Mouse (Mus musculus): ENCODE results near the gene Srpr. TPM values are rescaled to one million over a fixed set of nuclear protein-coding genes. Genes with fewer than 3 reads are reported as not detected.

Srpr gene
- polyA plus RNA-seq, 1 experiment from 2014 or later: 128 TPM

- ATAC-seq (ENCODE audit: low read depth): no peak
- no peaks in the 10 kb centered on the region; the same call in 1 of the 2 replicates for H3K4me1 ChIP-seq (replicated peaks; ENCODE audit: control insufficient read depth, insufficient read depth, low read length)
- H3K4me2 ChIP-seq (ENCODE audit: low read depth, low read length): no peak overlapping the region
- no peaks in the 10 kb centered on the region for H3K27me3 ChIP-seq (ENCODE audit: control insufficient read depth, insufficient read depth, low read depth, low read length)
- no peak overlapping the region for H3K9ac ChIP-seq (ENCODE audit: low read length)
- 83% methylated on average over 4 of the region's 4 CpGs for WGBS
- no peak overlapping the region for H3K27ac ChIP-seq (ENCODE audit: low read length)
- no peaks in the 10 kb centered on the region for H3K9me3 ChIP-seq (ENCODE audit: control insufficient read depth, low read length)
- H3K36me3 ChIP-seq (ENCODE audit: control insufficient read depth, insufficient read depth, low read length): no peaks in the 10 kb centered on the region
- H3K4me3 ChIP-seq (ENCODE audit: low read length): no peak overlapping the region
Observed at GRCm38 (mm10) chr9:35284351-35284750, 84.4 kb downstream of the Srpr start.

- Histone ChIP-seq H3K27me3 (ENCODE audit: control insufficient read depth, insufficient read depth, low read depth, low read length) (no peaks in the 10 kb centered on the region), H3K4me3 (ENCODE audit: low read length) (no peak overlapping the region), H3K9ac (ENCODE audit: low read length) (no peak overlapping the region), H3K4me1 (replicated peaks; ENCODE audit: control insufficient read depth, insufficient read depth, low read length) (peaks cover 2% of the 10 kb centered on the region; the same call in 1 of the 2 replicates), H3K27ac (ENCODE audit: low read length) (no peak overlapping the region), H3K4me2 (ENCODE audit: low read depth, low read length) (no peak overlapping the region), H3K36me3 (ENCODE audit: control insufficient read depth, insufficient read depth, low read length) (no peaks in the 10 kb centered on the region), H3K9me3 (ENCODE audit: control insufficient read depth, low read length) (no peaks in the 10 kb centered on the region)
- ATAC-seq (ENCODE audit: low read depth): no peak
- 77% methylated on average over 3 of the region's 3 CpGs for WGBS
Observed at GRCm38 (mm10) chr9:35286351-35286750, 86.4 kb downstream of the Srpr start.

GRCm38 (mm10) chr9:35289992-35290391 is 90.0 kb downstream of the Srpr start:
- H3K36me3 ChIP-seq (ENCODE audit: control insufficient read depth, insufficient read depth, low read length): no peaks in the 10 kb centered on the region
- no peak overlapping the region for H3K4me2 ChIP-seq (ENCODE audit: low read depth, low read length)
- ATAC-seq (ENCODE audit: low read depth): no peak
- 0 out of 2 replicates have a peak, but pooled peaks cover 2% of the 10 kb centered on the region for H3K4me1 ChIP-seq (replicated peaks; ENCODE audit: control insufficient read depth, insufficient read depth, low read length)
- H3K27me3 ChIP-seq (ENCODE audit: control insufficient read depth, insufficient read depth, low read depth, low read length): no peaks in the 10 kb centered on the region
- no peaks in the 10 kb centered on the region for H3K9me3 ChIP-seq (ENCODE audit: control insufficient read depth, low read length)
- no peak overlapping the region for H3K4me3 ChIP-seq (ENCODE audit: low read length)
- H3K27ac ChIP-seq (ENCODE audit: low read length): no peak overlapping the region
- H3K9ac ChIP-seq (ENCODE audit: low read length): no peak overlapping the region
- WGBS: 23% methylated on average over 7 of the region's 7 CpGs

GRCm38 (mm10) chr9:35290417-35290816 is 90.4 kb downstream of the Srpr start:
- Histone ChIP-seq H3K9me3 (ENCODE audit: control insufficient read depth, low read length) (no peaks in the 10 kb centered on the region), H3K4me3 (ENCODE audit: low read length) (no peak overlapping the region), H3K4me2 (ENCODE audit: low read depth, low read length) (no peak overlapping the region), H3K27me3 (ENCODE audit: control insufficient read depth, insufficient read depth, low read depth, low read length) (no peaks in the 10 kb centered on the region), H3K4me1 (replicated peaks; ENCODE audit: control insufficient read depth, insufficient read depth, low read length) (0 out of 2 replicates have a peak, but pooled peaks cover 2% of the 10 kb centered on the region), H3K36me3 (ENCODE audit: control insufficient read depth, insufficient read depth, low read length) (no peaks in the 10 kb centered on the region), H3K27ac (ENCODE audit: low read length) (no peak overlapping the region), H3K9ac (ENCODE audit: low read length) (no peak overlapping the region)
- ATAC-seq (ENCODE audit: low read depth): no peak
- WGBS: 90% methylated on average over 3 of the region's 3 CpGs

GRCm38 (mm10) chr9:35290916-35291315 is 90.9 kb downstream of the Srpr start:
- H3K4me3 ChIP-seq (ENCODE audit: low read length): no peak overlapping the region
- H3K4me1 ChIP-seq (replicated peaks; ENCODE audit: control insufficient read depth, insufficient read depth, low read length): 0 out of 2 replicates have a peak, but pooled peaks cover 2% of the 10 kb centered on the region
- no peaks in the 10 kb centered on the region for H3K27me3 ChIP-seq (ENCODE audit: control insufficient read depth, insufficient read depth, low read depth, low read length)
- WGBS: 50% methylated on average over 4 of the region's 4 CpGs
- H3K36me3 ChIP-seq (ENCODE audit: control insufficient read depth, insufficient read depth, low read length): no peaks in the 10 kb centered on the region
- H3K4me2 ChIP-seq (ENCODE audit: low read depth, low read length): no peak overlapping the region
- no peak overlapping the region for H3K27ac ChIP-seq (ENCODE audit: low read length)
- H3K9me3 ChIP-seq (ENCODE audit: control insufficient read depth, low read length): no peaks in the 10 kb centered on the region
- H3K9ac ChIP-seq (ENCODE audit: low read length): no peak overlapping the region
- no peak for ATAC-seq (ENCODE audit: low read depth)

- 0 out of 2 replicates have a peak, but pooled peaks cover 2% of the 10 kb centered on the region for H3K4me1 ChIP-seq (replicated peaks; ENCODE audit: control insufficient read depth, insufficient read depth, low read length)
- no peak overlapping the region for H3K4me3 ChIP-seq (ENCODE audit: low read length)
- no peak overlapping the region for H3K9ac ChIP-seq (ENCODE audit: low read length)
- no peak overlapping the region for H3K27ac ChIP-seq (ENCODE audit: low read length)
- ATAC-seq (ENCODE audit: low read depth): no peak
- H3K27me3 ChIP-seq (ENCODE audit: control insufficient read depth, insufficient read depth, low read depth, low read length): no peaks in the 10 kb centered on the region
- H3K9me3 ChIP-seq (ENCODE audit: control insufficient read depth, low read length): no peaks in the 10 kb centered on the region
- H3K4me2 ChIP-seq (ENCODE audit: low read depth, low read length): no peak overlapping the region
- WGBS: 65% methylated on average over 5 of the region's 5 CpGs
- H3K36me3 ChIP-seq (ENCODE audit: control insufficient read depth, insufficient read depth, low read length): no peaks in the 10 kb centered on the region
Observed at GRCm38 (mm10) chr9:35293465-35293864, 93.5 kb downstream of the Srpr start.

Other genes starting within 250 kb of the Srpr start
- 38.2 and 39.3 TPM in 2 replicates for gene St3gal4, start 80.9 kb upstream of the Srpr start, polyA plus RNA-seq (2015; fragmentation: Nextera tagmentation; extraction: Ambion mirVana)
- 85.6 and 86.3 TPM in 2 replicates for gene Dcps, start 24.1 kb upstream of the Srpr start, polyA plus RNA-seq (2015; fragmentation: Nextera tagmentation; extraction: Ambion mirVana)
- gene Tirap, start 116 bp downstream of the Srpr start, polyA plus RNA-seq (2015; fragmentation: Nextera tagmentation; extraction: Ambion mirVana): 11.8 and 12.9 TPM in 2 replicates
- gene Foxred1, start 10.9 kb downstream of the Srpr start, polyA plus RNA-seq (2015; fragmentation: Nextera tagmentation; extraction: Ambion mirVana): 36.3 and 36.8 TPM in 2 replicates
- gene Fam118b, start 67.6 kb downstream of the Srpr start, polyA plus RNA-seq (2015; fragmentation: Nextera tagmentation; extraction: Ambion mirVana): 34.5 and 35.5 TPM in 2 replicates
- 25.5 and 27.4 TPM in 2 replicates for gene Rpusd4, start 67.7 kb downstream of the Srpr start, polyA plus RNA-seq (2015; fragmentation: Nextera tagmentation; extraction: Ambion mirVana)
- 3.2 and 3.6 TPM in 2 replicates for gene Cdon, start 221.0 kb downstream of the Srpr start, polyA plus RNA-seq (2015; fragmentation: Nextera tagmentation; extraction: Ambion mirVana)